In the genomic region with DNA sequence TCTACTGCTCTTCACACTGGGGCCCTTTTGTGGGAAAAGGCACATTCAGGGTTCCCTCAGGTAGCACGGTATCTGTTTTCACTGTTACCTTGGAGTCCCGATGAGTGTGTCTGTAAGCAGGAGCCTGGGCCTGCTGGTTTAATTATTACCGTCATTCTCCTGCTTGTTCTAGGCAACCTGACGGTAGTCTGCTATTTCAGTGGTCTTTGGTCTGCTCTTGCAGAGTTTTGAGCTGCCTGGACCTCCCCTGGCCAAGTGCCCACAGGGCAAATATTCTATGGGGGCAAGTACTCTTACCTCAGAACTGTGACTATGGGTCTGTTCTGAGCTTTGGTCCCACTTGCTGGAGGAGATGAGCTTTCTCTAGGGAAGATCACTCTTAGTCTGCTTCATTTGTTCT, we compare ENCODE assay signal across 1 mouse cellular context.
TF ChIP-seq lines count a peak whose summit lies in the region.

No protein-coding gene starts in this region.

TF ChIP-seq in MEL, 35 proteins besides CTCF, POLR2A, EP300 and RAD21 (continued from another document):
- no peak for TF ChIP-seq SIN3A (IDR thresholded peaks at IDR 0.05; ENCODE audit: low read length)
- no peak for TF ChIP-seq MYC (IDR thresholded peaks at IDR 0.05; ENCODE audit: low read depth, low read length)
